Mouse (Mus musculus): ENCODE results near the gene P2rx2.
A peak's percentile ranks its signal among the peaks of the same experiment; 100 is the strongest.

Gene P2rx2

GRCm38 (mm10) chr5:110342648-110343284 is at the start of gene P2rx2:
Gene P2rx2 (minus strand): TSS chr5:110343212.
- no peak for DNase-seq (ENCODE audit: low spot score in 2 of 2)

GRCm38 (mm10) chr5:110392727-110393126 is 49.7 kb upstream of the P2rx2 start:
- DNase-seq (ENCODE audit: low spot score in 2 of 2): no peak

- no peak for DNase-seq (ENCODE audit: low spot score in 2 of 2)
These were observed 47.6 kb upstream of the P2rx2 start for GRCm38 (mm10) chr5:110390631-110391030.

- no peak for DNase-seq (ENCODE audit: low spot score in 2 of 2)
These were observed 44.3 kb upstream of the P2rx2 start for GRCm38 (mm10) chr5:110387332-110387731.

GRCm38 (mm10) chr5:110386371-110387330 is 43.6 kb upstream of the P2rx2 start:
- DNase-seq (ENCODE audit: low spot score in 2 of 2): peak in 1 of 2 experiments; percentile 28

GRCm38 (mm10) chr5:110385263-110385662 is 42.3 kb upstream of the P2rx2 start:
- no peak for DNase-seq (ENCODE audit: low spot score in 2 of 2)

- DNase-seq (ENCODE audit: low spot score in 2 of 2): no peak
These were observed 41.5 kb upstream of the P2rx2 start for GRCm38 (mm10) chr5:110384491-110384890.

GRCm38 (mm10) chr5:110379823-110380222 is 36.8 kb upstream of the P2rx2 start:
- no peak for DNase-seq (ENCODE audit: low spot score in 2 of 2)

- no peak for DNase-seq (ENCODE audit: low spot score in 2 of 2)
These were observed 36.1 kb upstream of the P2rx2 start for GRCm38 (mm10) chr5:110379086-110379485.

GRCm38 (mm10) chr5:110378181-110378583 is 35.2 kb upstream of the P2rx2 start:
- DNase-seq (ENCODE audit: low spot score in 2 of 2): no peak

- DNase-seq (ENCODE audit: low spot score in 2 of 2): peak; percentile 34 to 53
These were observed 33.9 kb upstream of the P2rx2 start for GRCm38 (mm10) chr5:110376802-110377433.

GRCm38 (mm10) chr5:110363822-110364545 is 21.0 kb upstream of the P2rx2 start:
- DNase-seq (ENCODE audit: low spot score in 2 of 2): no peak

- peak in 1 of 2 experiments; percentile 53 for DNase-seq (ENCODE audit: low spot score in 2 of 2)
These were observed 20.3 kb upstream of the P2rx2 start for GRCm38 (mm10) chr5:110363179-110363821.

GRCm38 (mm10) chr5:110362813-110363178 is 19.8 kb upstream of the P2rx2 start:
- no peak for DNase-seq (ENCODE audit: low spot score in 2 of 2)

GRCm38 (mm10) chr5:110361465-110361864 is 18.5 kb upstream of the P2rx2 start:
- no peak for DNase-seq (ENCODE audit: low spot score in 2 of 2)

- DNase-seq (ENCODE audit: low spot score in 2 of 2): peak; percentile 52 to 78
These were observed 14.6 kb upstream of the P2rx2 start for GRCm38 (mm10) chr5:110357531-110358179.

GRCm38 (mm10) chr5:110354716-110355115 is 11.7 kb upstream of the P2rx2 start:
- no peak for DNase-seq (ENCODE audit: low spot score in 2 of 2)

- no peak for DNase-seq (ENCODE audit: low spot score in 2 of 2)
These were observed 4.0 kb upstream of the P2rx2 start for GRCm38 (mm10) chr5:110347006-110347405.

GRCm38 (mm10) chr5:110345553-110345952 is 2.5 kb upstream of the P2rx2 start:
- no peak for DNase-seq (ENCODE audit: low spot score in 2 of 2)

GRCm38 (mm10) chr5:110344524-110344923 is 1.5 kb upstream of the P2rx2 start, which contains the start of gene Lrcol1:
Gene Lrcol1 (plus strand): TSS chr5:110344730.
- no peak for DNase-seq (ENCODE audit: low spot score in 2 of 2)

- no peak for DNase-seq (ENCODE audit: low spot score in 2 of 2)
These were observed 4.2 kb downstream of the P2rx2 start for GRCm38 (mm10) chr5:110338792-110339191.

Measured in spleen, postnatal 14 days (tissue).